Mouse (Mus musculus): ENCODE data around the gene Srsf4. TPM values are rescaled to one million over a fixed set of nuclear protein-coding genes. Genes with fewer than 3 reads are reported as not detected.

The Srsf4 gene
- total RNA-seq, 2 experiments from 2014 or later = 70.8 to 72.8 TPM

GRCm38 (mm10) chr4:131940846-131941245 lies 67.4 kb downstream of the Srsf4 start:
- DNase-seq (ENCODE audit: extremely low spot score in 1 of 2, low spot score in 2 of 2) = no peak
- Histone ChIP-seq H3K4me3 (no peak overlapping the region), H3K27ac (no peak overlapping the region)
- no peak for TF ChIP-seq CTCF (IDR thresholded peaks at IDR 0.05)
- intact Hi-C loops (cut with DNase I) = no loop called here

- TF ChIP-seq CTCF (IDR thresholded peaks at IDR 0.05) = no peak
- intact Hi-C loops (cut with DNase I) = no loop called here
- no peak for DNase-seq (ENCODE audit: extremely low spot score in 1 of 2, low spot score in 2 of 2)
- Histone ChIP-seq H3K27ac (no peak overlapping the region), H3K4me3 (no peak overlapping the region)
These were observed 74.4 kb downstream of the Srsf4 start for GRCm38 (mm10) chr4:131947848-131948247.

GRCm38 (mm10) chr4:131949903-131950302 lies 76.5 kb downstream of the Srsf4 start:
- TF ChIP-seq CTCF (IDR thresholded peaks at IDR 0.05) = no peak
- intact Hi-C loops (cut with DNase I) = loop anchor here (1.0 kb wide), 1 partner anchor 19 kb away; no protein-coding TSS in a partner anchor
- no peak overlapping the region for H3K4me3 ChIP-seq
- no peak for DNase-seq (ENCODE audit: extremely low spot score in 1 of 2, low spot score in 2 of 2)
- H3K27ac ChIP-seq = no peak overlapping the region

- H3K4me3 ChIP-seq = no peak overlapping the region
- TF ChIP-seq CTCF (IDR thresholded peaks at IDR 0.05) = no peak
- DNase-seq (ENCODE audit: extremely low spot score in 1 of 2, low spot score in 2 of 2) = no peak
- intact Hi-C loops (cut with DNase I) = loop anchor here (1.0 kb wide), 1 partner anchor 19 kb away; no protein-coding TSS in a partner anchor
- H3K27ac ChIP-seq = no peak overlapping the region
These were observed 77.2 kb downstream of the Srsf4 start for GRCm38 (mm10) chr4:131950657-131951056.

Other genes starting within 250 kb of the Srsf4 start
- gene Ptpru, start 35.3 kb upstream of the Srsf4 start, total RNA-seq (2021) = 10 to 100 TPM; 53.4 to 59.2 TPM
- gene Mecr, start 30.1 kb upstream of the Srsf4 start, total RNA-seq (2021) = 10 to 100 TPM; 31.0 to 37.2 TPM
- 10 to 100 TPM in 1 of 2 experiments, 1 to 10 TPM in 1; 9.8 to 10.9 TPM for gene Tmem200b, start 48.2 kb downstream of the Srsf4 start, total RNA-seq (2021)
- not detected for gene Gm10300, start 201.1 kb downstream of the Srsf4 start, total RNA-seq (2021)
- 10 to 100 TPM; 40.7 to 41.7 TPM for gene Epb41, start 201.7 kb downstream of the Srsf4 start, total RNA-seq (2021)